Mouse (Mus musculus) kidney, embryonic 14.5 days (tissue): ENCODE results near the gene Car14. TPM values are rescaled to one million over a fixed set of nuclear protein-coding genes. Genes with fewer than 3 reads are reported as not detected.
"Not testable (repeated sequence)": the region's sequence is repeated elsewhere in the genome, so short reads cannot be mapped to it uniquely, and the experiment has no call there.

Experiments
- ATAC-seq: fragments of 200-750 bp; cut with Nextera tagmentation; 2 replicates; pipeline ENCODE4 v1.8.0; 2017; ENCODE audit warnings: moderate number of reproducible peaks, mild to moderate bottlenecking, moderate TSS enrichment, moderate library complexity; ENCODE audit not compliant: low FRiP score, low TSS enrichment
- H3K27ac ChIP-seq: fragments of 300-500 bp; sonication (generic); 2 replicates; pipeline ENCODE4 v1.5.1; 2014; ENCODE audit warnings: low read depth, mild to moderate bottlenecking, low read length, moderate library complexity, mixed read lengths
- H3K27me3 ChIP-seq: fragments of 300-500 bp; sonication (generic); 2 replicates; pipeline ENCODE4 v1.6.1; 2014; ENCODE audit warnings: mild to moderate bottlenecking, low read length; ENCODE audit not compliant: control insufficient read depth, insufficient read depth
- H3K36me3 ChIP-seq: fragments of 300-500 bp; sonication (generic); 2 replicates; pipeline ENCODE4 v1.6.1; 2014; ENCODE audit warnings: low read length, mixed read lengths; ENCODE audit not compliant: control insufficient read depth, insufficient read depth
- H3K4me1 ChIP-seq: fragments of 300-500 bp; sonication (generic); 2 replicates; pipeline ENCODE4 v1.6.1; 2014; ENCODE audit warnings: low read length, mixed read lengths; ENCODE audit not compliant: control insufficient read depth, insufficient read depth
- H3K4me2 ChIP-seq: fragments of 300-500 bp; sonication (generic); replicated peaks from 2 replicates; pipeline ENCODE4 v1.6.1; 2014; ENCODE audit warnings: low read depth, mild to moderate bottlenecking, low read length
- H3K4me3 ChIP-seq: fragments of 300-500 bp; sonication (generic); 2 replicates; pipeline ENCODE4 v1.5.1; 2014; ENCODE audit warnings: mild to moderate bottlenecking, low read length
- H3K9ac ChIP-seq: fragments of 300-500 bp; sonication (generic); 2 replicates; pipeline ENCODE4 v1.6.1; 2014; ENCODE audit warnings: low read depth, mild to moderate bottlenecking, low read length, moderate library complexity
- H3K9me3 ChIP-seq: fragments of 300-500 bp; sonication (generic); 2 replicates; pipeline ENCODE4 v1.6.1; 2016; ENCODE audit warnings: low read length; ENCODE audit not compliant: control insufficient read depth
- WGBS: fragments of 180-500 bp; shearing (Covaris S2); extraction: QIAGEN DNeasy Blood & Tissue Kit; methylation state at CpG from one replicate; pipeline ENCODE4 v1.1.7; 2014; 5-methylcytosine and 5-hydroxymethylcytosine counted together
- polyA plus RNA-seq: library from polyadenylated mRNA; unstranded; fragments of >200 nt; fragmentation: Nextera tagmentation; extraction: Ambion mirVana; gene quantifications from 2 replicates; pipeline ENCODE4 v1.2.1, GENCODE M21; 2014

Gene Car14
- polyA plus RNA-seq = 21.0 and 25.9 TPM in 2 replicates

DNA sequence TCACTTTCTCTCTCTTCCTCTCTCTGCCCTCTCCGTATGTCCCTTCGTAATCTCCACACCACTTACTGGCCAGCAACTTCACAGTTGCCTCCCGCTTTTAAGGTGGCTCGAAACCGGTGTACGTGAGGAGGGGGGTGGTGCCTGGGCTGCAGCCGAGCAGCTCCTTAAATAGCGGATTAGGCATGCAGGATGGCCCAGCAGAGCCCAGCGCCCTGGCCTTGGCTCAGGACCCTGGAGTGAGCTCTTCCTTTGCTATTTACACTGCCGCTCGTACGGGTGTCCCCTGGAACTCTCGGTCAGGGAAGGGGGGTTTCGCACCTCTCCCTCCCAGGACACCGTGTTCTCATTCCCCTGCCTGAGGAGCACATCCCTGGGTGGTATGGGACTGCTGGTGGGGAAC lies at the start of gene Car14:
Gene Car14 (minus strand): TSS at position 124 of the 400 bp plus-strand sequence.
- no peaks in the 10 kb centered on the region for H3K27me3 ChIP-seq
- H3K4me3 ChIP-seq = peak within 1 kb of the TSS; percentile 36
- peak within 1 kb of the TSS; percentile 37; the same call in 1 of the 2 replicates for H3K27ac ChIP-seq
- ATAC-seq = peak; percentile 25
- peaks cover 40% of the 10 kb centered on the region for H3K4me1 ChIP-seq
- H3K4me2 ChIP-seq = peak within 1 kb of the TSS; percentile 73
- WGBS = 1% methylated on average over 15 of the region's 15 CpGs
- peak within 1 kb of the TSS; percentile 52 for H3K9ac ChIP-seq
- H3K9me3 ChIP-seq = no peaks in the 10 kb centered on the region
- H3K36me3 ChIP-seq = no peaks in the 10 kb centered on the region

DNA sequence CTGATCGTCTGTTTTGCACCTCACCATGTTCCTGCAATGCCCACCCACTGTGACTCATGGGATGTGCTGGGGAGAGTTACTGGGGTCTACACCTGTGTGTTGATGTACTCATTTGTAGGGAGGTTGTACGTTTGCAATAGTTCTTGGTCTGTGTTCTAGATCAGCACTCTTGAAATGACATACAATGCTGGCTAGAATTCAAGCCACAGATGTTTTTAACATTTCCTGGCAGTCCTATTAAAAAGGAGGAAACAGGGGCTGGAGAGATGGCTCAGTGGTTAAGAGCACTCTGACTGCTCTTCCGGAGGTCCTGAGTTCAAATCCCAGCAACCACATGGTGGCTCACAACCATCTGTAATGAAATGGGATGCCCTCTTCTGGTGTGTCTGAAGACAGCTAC lies 49.0 kb upstream of the Car14 start:
- H3K4me1 ChIP-seq = no peaks in the 10 kb centered on the region
- no peak for ATAC-seq
- 82% methylated on average over 3 of the region's 3 CpGs for WGBS

DNA sequence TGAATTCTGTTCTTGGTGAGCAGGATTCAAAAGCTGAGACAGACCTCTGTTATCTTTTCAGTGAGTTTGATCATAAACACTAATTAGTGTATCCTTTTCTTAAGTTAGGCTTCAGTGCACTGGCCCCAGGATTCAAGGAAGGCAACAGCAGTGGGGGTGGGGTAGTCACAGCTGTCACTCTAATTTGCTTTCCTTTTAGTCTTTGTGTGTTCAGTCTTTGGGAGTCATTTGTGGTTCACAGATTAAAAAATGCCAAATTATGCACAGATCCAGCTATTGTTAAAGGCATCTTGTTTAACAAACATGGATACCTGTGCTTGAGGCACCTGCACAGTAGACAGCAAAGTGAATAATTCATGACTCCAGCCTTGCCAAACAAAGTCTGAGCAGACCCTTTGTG lies 48.5 kb upstream of the Car14 start:
- H3K4me1 ChIP-seq = no peaks in the 10 kb centered on the region
- H3K4me3 ChIP-seq = no peak overlapping the region
- H3K9ac ChIP-seq = no peak overlapping the region
- no peak overlapping the region for H3K4me2 ChIP-seq
- H3K36me3 ChIP-seq = peaks cover 6% of the 10 kb centered on the region; the same call in 1 of the 2 replicates
- no peaks in the 10 kb centered on the region for H3K27me3 ChIP-seq
- no peak overlapping the region for H3K27ac ChIP-seq
- H3K9me3 ChIP-seq = no peaks in the 10 kb centered on the region
- ATAC-seq = no peak

More for the DNA sequence above, 49.0 kb upstream of the Car14 start:
- Histone ChIP-seq H3K27ac (no peak overlapping the region), H3K9ac (no peak overlapping the region), H3K4me2 (no peak overlapping the region), H3K4me3 (no peak overlapping the region), H3K9me3 (no peaks in the 10 kb centered on the region), H3K36me3 (peaks cover 3% of the 10 kb centered on the region; the same call in 1 of the 2 replicates), H3K27me3 (no peaks in the 10 kb centered on the region)

DNA sequence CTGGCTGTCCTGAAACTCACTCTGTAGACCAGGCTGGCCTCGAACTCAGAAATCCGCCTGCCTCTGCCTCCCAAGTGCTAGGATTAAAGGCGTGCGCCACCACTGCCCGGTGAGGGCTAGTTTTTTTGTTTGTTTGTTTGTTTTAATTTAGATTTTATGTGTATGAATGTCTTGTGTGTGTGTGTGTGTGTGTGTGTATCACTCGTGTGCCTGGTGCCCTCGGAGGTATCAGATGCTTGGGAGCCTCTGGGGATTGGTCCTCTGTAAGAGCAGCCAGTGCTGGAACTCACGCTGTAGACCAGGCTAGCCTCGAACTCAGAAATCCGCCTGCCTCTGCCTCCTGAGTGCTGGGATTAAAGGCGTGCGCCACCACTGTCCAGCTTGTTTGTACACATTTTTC lies 47.1 kb upstream of the Car14 start:
- not testable (repeated sequence) for H3K4me1 ChIP-seq
- peak overlapping the region; percentile 96 for H3K27ac ChIP-seq
- 74% methylated on average over 12 of the region's 12 CpGs for WGBS

DNA sequence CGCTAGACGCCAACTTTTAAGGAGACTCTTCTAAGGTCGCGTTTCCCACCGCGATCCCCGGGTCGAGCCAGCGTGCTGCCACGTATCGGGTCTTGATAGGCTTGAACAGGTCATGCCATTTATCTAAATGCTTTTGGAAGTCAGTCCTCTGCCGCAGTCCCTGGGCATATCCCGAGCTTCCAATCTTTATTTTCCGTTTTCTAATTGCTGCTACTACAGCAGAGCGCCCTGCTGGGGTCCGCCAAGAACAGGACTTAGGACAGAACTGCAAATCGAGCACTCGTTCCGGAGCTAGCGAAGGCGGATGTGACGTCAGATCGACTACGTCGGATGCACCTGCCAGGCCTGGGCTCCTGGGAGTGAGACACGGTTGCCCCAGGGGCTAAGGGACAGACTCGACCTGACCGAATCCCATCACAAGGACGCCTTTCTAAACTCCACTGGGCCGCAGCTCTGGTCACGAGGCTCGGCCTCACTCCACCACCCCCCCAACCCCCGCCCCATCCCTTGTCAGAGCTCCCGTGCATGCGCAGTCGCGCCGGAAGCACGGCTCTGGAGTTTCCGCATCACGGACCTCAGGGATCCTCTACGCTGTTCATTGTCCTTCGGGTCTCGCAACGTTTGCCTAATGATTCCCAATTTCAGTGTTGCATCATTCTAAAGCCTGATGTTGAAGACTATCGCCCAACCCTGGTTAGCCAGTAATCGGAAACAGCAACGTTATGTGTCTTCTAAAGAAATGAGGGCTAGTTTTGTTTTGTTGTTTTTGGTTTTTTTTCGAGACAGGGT lies 46.5 kb upstream of the Car14 start:
- H3K36me3 ChIP-seq = peaks cover 17% of the 10 kb centered on the region
- H3K27me3 ChIP-seq = no peaks in the 10 kb centered on the region
- H3K4me3 ChIP-seq = peak overlapping the region; percentile 48
- H3K4me1 ChIP-seq = no peaks in the 10 kb centered on the region
- peak overlapping the region; percentile 55 for H3K9ac ChIP-seq
- H3K9me3 ChIP-seq = no peaks in the 10 kb centered on the region
- 2% methylated on average over 49 of the region's 49 CpGs for WGBS
- H3K4me2 ChIP-seq = peak overlapping the region; percentile 52
- H3K27ac ChIP-seq = peak overlapping the region; percentile 96
- peak; percentile 95 for ATAC-seq

More for the DNA sequence above, 47.1 kb upstream of the Car14 start:
- H3K27me3 ChIP-seq, H3K9me3 ChIP-seq: not testable (repeated sequence)
- peak; percentile 1; the same call in 1 of the 2 replicates for ATAC-seq
- Histone ChIP-seq H3K4me2 (peak overlapping the region; percentile 52), H3K9ac (peak overlapping the region; percentile 55), H3K36me3 (peaks cover 11% of the 10 kb centered on the region; the same call in 1 of the 2 replicates), H3K4me3 (peak overlapping the region; percentile 48)

DNA sequence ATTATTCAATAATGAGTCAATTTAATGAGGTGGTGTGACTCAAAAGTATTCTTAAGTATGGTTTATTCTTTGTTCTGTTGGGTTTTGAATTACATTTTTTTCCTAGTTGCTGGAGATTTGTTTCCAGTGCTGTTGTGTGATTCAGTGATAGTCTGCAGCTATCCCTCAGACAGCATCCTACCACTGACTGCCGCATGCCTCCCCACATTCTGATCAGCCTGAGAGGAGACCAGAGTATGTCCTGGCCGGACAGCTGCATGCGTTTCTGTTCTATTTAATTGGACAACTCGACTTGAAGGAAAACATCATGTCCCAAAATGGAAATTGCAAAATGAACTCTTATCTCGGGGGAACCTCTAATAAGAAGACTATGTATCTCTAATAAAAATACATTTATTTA lies 43.8 kb upstream of the Car14 start:
- 91% methylated on average over 5 of the region's 5 CpGs for WGBS
- Histone ChIP-seq H3K4me2 (no peak overlapping the region), H3K36me3 (peaks cover 35% of the 10 kb centered on the region), H3K4me3 (no peak overlapping the region), H3K9ac (no peak overlapping the region), H3K9me3 (no peaks in the 10 kb centered on the region), H3K4me1 (no peaks in the 10 kb centered on the region), H3K27me3 (no peaks in the 10 kb centered on the region), H3K27ac (no peak overlapping the region)
- no peak for ATAC-seq

DNA sequence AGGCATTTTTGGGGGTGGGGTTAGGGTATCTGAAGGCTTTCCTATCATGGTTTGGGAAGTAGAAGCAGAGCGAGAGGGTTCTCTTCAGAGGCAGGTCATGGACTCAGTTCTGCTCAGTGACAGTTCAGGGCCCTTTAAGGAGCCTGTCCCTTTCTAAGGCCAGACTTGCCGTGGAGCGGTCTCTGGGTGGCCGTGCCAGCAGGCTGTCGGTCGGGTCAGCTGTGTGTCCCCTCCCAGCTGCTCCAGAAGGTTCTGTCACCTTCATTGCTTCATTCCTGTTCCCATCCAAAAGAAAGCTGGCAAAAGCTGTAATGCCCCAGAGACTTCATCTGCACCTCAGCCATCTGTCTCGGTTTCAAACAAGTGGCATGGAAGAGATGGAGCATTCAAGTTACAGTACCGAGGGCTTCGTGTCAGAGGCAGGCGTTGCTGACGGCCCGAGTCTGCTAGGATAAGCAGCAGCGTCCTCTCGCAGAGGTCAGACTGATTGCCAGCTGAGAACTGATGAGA lies 41.3 kb upstream of the Car14 start:
- H3K4me3 ChIP-seq = no peak overlapping the region
- no peaks in the 10 kb centered on the region for H3K27me3 ChIP-seq
- H3K36me3 ChIP-seq = peaks cover 59% of the 10 kb centered on the region
- H3K9me3 ChIP-seq = no peaks in the 10 kb centered on the region
- H3K4me1 ChIP-seq = no peaks in the 10 kb centered on the region
- no peak overlapping the region for H3K9ac ChIP-seq
- no peak overlapping the region for H3K4me2 ChIP-seq
- 85% methylated on average over 14 of the region's 14 CpGs for WGBS
- no peak for ATAC-seq
- H3K27ac ChIP-seq = no peak overlapping the region

DNA sequence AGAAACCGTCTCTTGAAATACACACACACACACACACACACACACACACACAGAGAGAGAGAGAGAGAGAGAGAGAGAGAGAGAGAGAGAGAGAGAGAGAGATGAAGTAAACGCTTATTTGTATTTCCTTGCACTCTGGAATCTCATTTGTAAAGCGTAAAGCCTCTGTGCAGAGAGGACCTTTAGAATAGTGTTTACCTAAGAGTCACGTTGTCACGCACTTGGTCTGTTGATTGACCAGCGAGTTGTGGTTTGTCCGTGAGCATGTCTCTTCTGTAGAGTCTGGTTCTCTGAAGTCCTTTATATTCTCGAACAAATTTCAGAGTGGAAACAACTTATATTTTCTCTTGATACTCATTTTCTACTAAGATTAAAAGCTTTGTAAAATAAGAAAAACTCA lies 40.3 kb upstream of the Car14 start:
- Histone ChIP-seq H3K27me3 (no peaks in the 10 kb centered on the region), H3K4me1 (no peaks in the 10 kb centered on the region), H3K4me3 (no peak overlapping the region), H3K9ac (no peak overlapping the region), H3K4me2 (no peak overlapping the region), H3K27ac (no peak overlapping the region), H3K9me3 (no peaks in the 10 kb centered on the region), H3K36me3 (peaks cover 69% of the 10 kb centered on the region)
- no peak for ATAC-seq
- WGBS = 93% methylated on average over 8 of the region's 8 CpGs

DNA sequence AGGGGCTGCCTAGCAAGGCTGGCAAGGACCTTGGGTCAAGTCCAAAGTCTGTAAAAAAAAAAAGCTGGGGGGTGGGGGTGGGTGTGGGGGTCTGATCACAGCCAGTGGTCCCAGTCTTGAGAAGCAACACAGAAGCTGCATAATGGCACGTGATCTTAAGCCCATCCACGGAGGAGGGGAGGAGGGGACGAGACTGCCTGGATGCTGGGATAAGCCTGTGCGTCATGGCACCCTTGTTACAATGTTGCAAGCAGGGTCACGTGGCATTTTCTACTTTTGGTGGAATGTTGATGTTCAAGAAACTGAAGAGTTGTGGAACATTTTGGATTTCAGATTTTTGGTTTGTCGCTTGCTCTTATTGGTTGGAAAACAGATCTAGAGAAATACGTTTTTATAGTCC lies 38.7 kb upstream of the Car14 start:
- Histone ChIP-seq H3K9me3 (no peaks in the 10 kb centered on the region), H3K4me2 (no peak overlapping the region), H3K9ac (no peak overlapping the region), H3K4me3 (no peak overlapping the region), H3K4me1 (no peaks in the 10 kb centered on the region), H3K27ac (no peak overlapping the region), H3K27me3 (no peaks in the 10 kb centered on the region), H3K36me3 (peaks cover 79% of the 10 kb centered on the region)
- no peak for ATAC-seq
- whole genome bisulfite sequencing = 93% methylated on average over 7 of the region's 7 CpGs
